8 mouse cellular contexts compared by ENCODE assay signal in the genomic region with DNA sequence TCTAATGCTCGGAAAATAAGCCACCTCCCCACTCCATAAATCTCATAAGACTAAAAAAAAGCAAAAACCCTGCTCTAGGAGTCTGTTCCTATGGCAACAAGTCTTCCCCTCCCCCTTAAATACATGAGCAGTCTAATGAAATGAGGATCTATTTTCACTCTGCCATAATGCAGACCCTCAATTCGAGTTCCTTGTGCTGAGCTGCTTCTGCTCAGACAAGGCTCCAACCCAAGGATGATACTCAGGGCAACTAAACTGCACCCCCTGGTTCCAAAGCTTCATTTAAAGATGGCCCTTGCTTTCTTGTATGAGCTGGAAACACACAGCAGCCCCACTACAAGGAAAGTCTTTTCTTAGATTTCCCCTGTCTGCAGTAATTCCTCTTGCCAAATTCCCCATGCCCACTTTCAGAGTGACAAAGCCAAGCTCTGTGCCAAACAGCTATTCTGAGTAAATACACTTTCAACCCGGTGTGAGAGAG. TPM values are rescaled to one million over a fixed set of nuclear protein-coding genes. Genes with fewer than 3 reads are reported as not detected.
A peak's percentile ranks its signal among the peaks of the same experiment; 100 is the strongest.
DNase-seq lines count a peak whose midpoint lies in the region; ATAC-seq and TF ChIP-seq lines count a peak whose summit lies in the region.
"Had no signal": no experiment of that assay in that cellular context is flagged by ENCODE, and none has a peak within 500 bp of the region (broad histone marks: within the 10 kb centered on the region; RNA-seq: fewer than 3 reads in every experiment).

No protein-coding gene starts in this region.

- H3K27me3 ChIP-seq in lung, embryonic 14.5 days (ENCODE audit: insufficient read depth, low read length) = no peaks in the 10 kb centered on the region
- 0 out of 2 replicates have a peak, but pooled peaks cover 16% of the 10 kb centered on the region for H3K27me3 ChIP-seq in forebrain, embryonic 12.5 days
- H3K27me3 ChIP-seq in limb, embryonic 13.5 days = no peaks in the 10 kb centered on the region
- H3K27me3 ChIP-seq in neural tube, embryonic 15.5 days (replicated peaks) = no peaks in the 10 kb centered on the region

- H3K9ac ChIP-seq in lung, embryonic 14.5 days = no peak overlapping the region
- no peak overlapping the region for H3K9ac ChIP-seq in forebrain, embryonic 12.5 days
- no peak overlapping the region for H3K9ac ChIP-seq in limb, embryonic 13.5 days
- no peak overlapping the region for H3K9ac ChIP-seq in neural tube, embryonic 15.5 days (replicated peaks)

- TF ChIP-seq CTCF in lung, embryonic 14.5 days (IDR thresholded peaks at IDR 0.05; ENCODE audit: low read depth) = no peak
- no peak for TF ChIP-seq CTCF in lung, adult 2 months (IDR thresholded peaks at IDR 0.05; ENCODE audit: insufficient read depth, low read length)

- no peak overlapping the region; the same call in 1 of the 2 replicates for H3K4me2 ChIP-seq in lung, embryonic 14.5 days
- H3K4me2 ChIP-seq in forebrain, embryonic 12.5 days = peak overlapping the region; percentile 22
- H3K4me2 ChIP-seq in limb, embryonic 13.5 days (replicated peaks) = peak overlapping the region; percentile 33
- peak overlapping the region; percentile 41 for H3K4me2 ChIP-seq in neural tube, embryonic 15.5 days

- TF ChIP-seq POLR2A in lung, adult 2 months (IDR thresholded peaks at IDR 0.05; ENCODE audit: borderline replicate concordance, extremely low read depth, low read depth, low read length) = no peak

- H3K9me3 ChIP-seq in lung, embryonic 14.5 days (ENCODE audit: low read depth, low read length) = no peaks in the 10 kb centered on the region
- no peaks in the 10 kb centered on the region for H3K9me3 ChIP-seq in forebrain, embryonic 12.5 days
- H3K9me3 ChIP-seq in limb, embryonic 13.5 days = no peaks in the 10 kb centered on the region
- no peaks in the 10 kb centered on the region for H3K9me3 ChIP-seq in neural tube, embryonic 15.5 days (replicated peaks)

- peak; percentile 25; the same call in 1 of the 2 replicates for ATAC-seq in lung, embryonic 14.5 days (ENCODE audit: insufficient read depth)
- ATAC-seq in forebrain, embryonic 12.5 days (ENCODE audit: low FRiP score) = peak; percentile 73
- ATAC-seq in limb, embryonic 13.5 days (ENCODE audit: low FRiP score, low read depth) = peak; percentile 66
- ATAC-seq in neural tube, embryonic 15.5 days (ENCODE audit: low FRiP score) = peak; percentile 88

- H3K36me3 ChIP-seq in lung, embryonic 14.5 days (ENCODE audit: insufficient read depth) = no peaks in the 10 kb centered on the region
- no peaks in the 10 kb centered on the region for H3K36me3 ChIP-seq in forebrain, embryonic 12.5 days (replicated peaks)
- H3K36me3 ChIP-seq in limb, embryonic 13.5 days = no peaks in the 10 kb centered on the region
- H3K36me3 ChIP-seq in neural tube, embryonic 15.5 days = no peaks in the 10 kb centered on the region

- peaks cover 21% of the 10 kb centered on the region for H3K4me1 ChIP-seq in lung, embryonic 14.5 days (ENCODE audit: insufficient read depth)
- peaks cover 29% of the 10 kb centered on the region for H3K4me1 ChIP-seq in lung, adult 2 months (ENCODE audit: control insufficient read depth, insufficient read depth, low read length)
- H3K4me1 ChIP-seq in forebrain, embryonic 12.5 days = peaks cover 27% of the 10 kb centered on the region
- H3K4me1 ChIP-seq in limb, embryonic 13.5 days = peaks cover 27% of the 10 kb centered on the region
- peaks cover 43% of the 10 kb centered on the region for H3K4me1 ChIP-seq in neural tube, embryonic 15.5 days

- 15% methylated on average over 3 of the region's 3 CpGs for WGBS in lung, embryonic 14.5 days
- 31% methylated on average over 3 of the region's 3 CpGs for WGBS in lung, adult 2 months
- WGBS in forebrain, embryonic 12.5 days = 28% methylated on average over 3 of the region's 3 CpGs
- WGBS in limb, embryonic 13.5 days = 28% methylated on average over 3 of the region's 3 CpGs
- WGBS in neural tube, embryonic 15.5 days = 13% methylated on average over 3 of the region's 3 CpGs

- H3K27ac ChIP-seq in lung, embryonic 14.5 days (ENCODE audit: low read depth) = peak overlapping the region; percentile 81
- peak overlapping the region; percentile 74 for H3K27ac ChIP-seq in forebrain, embryonic 12.5 days
- peak overlapping the region; percentile 81 for H3K27ac ChIP-seq in limb, embryonic 13.5 days
- peak overlapping the region; percentile 87 for H3K27ac ChIP-seq in neural tube, embryonic 15.5 days (replicated peaks)

- peak; percentile 64 for DNase-seq in lung, embryonic 14.5 days
- DNase-seq in lung, adult 2 months = no peak
- no peak for DNase-seq in cerebellum, postnatal 36 days
- DNase-seq in right cerebral cortex, postnatal 25 days = no peak
- DNase-seq: thymus, postnatal 4 days had no signal

- H3K4me3 ChIP-seq in lung, embryonic 14.5 days (ENCODE audit: low read depth, low read length) = no peak overlapping the region
- no peak overlapping the region for H3K4me3 ChIP-seq in lung, adult 2 months (replicated peaks; ENCODE audit: extremely low read depth, low read depth, low read length)
- no peak overlapping the region for H3K4me3 ChIP-seq in forebrain, embryonic 12.5 days (replicated peaks)
- no peak overlapping the region for H3K4me3 ChIP-seq in limb, embryonic 13.5 days
- no peak overlapping the region for H3K4me3 ChIP-seq in neural tube, embryonic 15.5 days (replicated peaks)

RNA-seq across cellular contexts. Expression of gene Smap2, which starts 13.4 kb away (rescaled TPM):
- polyA plus RNA-seq in lung, embryonic 14.5 days (2014; fragmentation: Nextera tagmentation; extraction: Ambion mirVana) = 19.2 and 19.7 TPM in 2 replicates
- 17.6 and 24.9 TPM in 2 replicates for polyA plus RNA-seq in lung, adult 2 months (2012; rRNA removed)
- polyA plus RNA-seq in forebrain, embryonic 12.5 days (2016; fragmentation: Nextera tagmentation; extraction: Ambion mirVana) = 28.2 and 29.1 TPM in 2 replicates
- polyA plus RNA-seq in limb, embryonic 13.5 days (2015; fragmentation: Nextera tagmentation; extraction: Ambion mirVana) = 13.4 and 13.5 TPM in 2 replicates
- 41.4 and 43.4 TPM in 2 replicates for polyA plus RNA-seq in neural tube, embryonic 15.5 days (2015; fragmentation: Nextera tagmentation; extraction: Ambion mirVana)

RNA-seq across cellular contexts. Expression of gene Col9a2, which starts 35.5 kb away (rescaled TPM):
- 8.2 and 9.3 TPM in 2 replicates for polyA plus RNA-seq in lung, embryonic 14.5 days (2014; fragmentation: Nextera tagmentation; extraction: Ambion mirVana)
- polyA plus RNA-seq in lung, adult 2 months (2012; rRNA removed) = 0.30 TPM in 1 of 2 replicates, not detected in the other
- polyA plus RNA-seq in forebrain, embryonic 12.5 days (2016; fragmentation: Nextera tagmentation; extraction: Ambion mirVana) = 5.6 and 7.9 TPM in 2 replicates
- polyA plus RNA-seq in limb, embryonic 13.5 days (2015; fragmentation: Nextera tagmentation; extraction: Ambion mirVana) = 100 and 116 TPM in 2 replicates
- polyA plus RNA-seq in neural tube, embryonic 15.5 days (2015; fragmentation: Nextera tagmentation; extraction: Ambion mirVana) = 21.5 and 36.1 TPM in 2 replicates

RNA-seq across cellular contexts. Expression of gene Zfp69, which starts 52.2 kb away (rescaled TPM):
- 7.8 and 9.4 TPM in 2 replicates for polyA plus RNA-seq in lung, embryonic 14.5 days (2014; fragmentation: Nextera tagmentation; extraction: Ambion mirVana)
- polyA plus RNA-seq in lung, adult 2 months (2012; rRNA removed) = 3.5 and 4.3 TPM in 2 replicates
- polyA plus RNA-seq in forebrain, embryonic 12.5 days (2016; fragmentation: Nextera tagmentation; extraction: Ambion mirVana) = 9.5 and 9.6 TPM in 2 replicates
- polyA plus RNA-seq in limb, embryonic 13.5 days (2015; fragmentation: Nextera tagmentation; extraction: Ambion mirVana) = 10.3 and 11.5 TPM in 2 replicates
- 6.5 and 6.8 TPM in 2 replicates for polyA plus RNA-seq in neural tube, embryonic 15.5 days (2015; fragmentation: Nextera tagmentation; extraction: Ambion mirVana)

Comparison
In these comparisons a context has a peak if more than half of its experiments do, and no peak if none do; other contexts are left out.
1. ATAC-seq: peak in every context shown above with its lines; median percentile 88 in neural tube, embryonic 15.5 days; 73 in forebrain, embryonic 12.5 days; 66 in limb, embryonic 13.5 days; 25 in lung, embryonic 14.5 days.